Mouse (Mus musculus) C2C12 (cell line): ENCODE measurements around the gene Rnf149. TPM values are rescaled to one million over a fixed set of nuclear protein-coding genes. Genes with fewer than 3 reads are reported as not detected.

Experiments
- H3K27me3 ChIP-seq: one replicate; pipeline ENCODE4 v1.6.1; 2011; ENCODE audit not compliant: control insufficient read depth, insufficient read depth, insufficient read length
- H3K36me3 ChIP-seq: one replicate; pipeline ENCODE4 v1.6.1; 2011; ENCODE audit not compliant: control insufficient read depth, insufficient read depth
- H3K4me3 ChIP-seq: one replicate; pipeline ENCODE4 v1.5.1; 2011; ENCODE audit warnings: mild to moderate bottlenecking, control low read depth; ENCODE audit not compliant: poor library complexity, insufficient read depth, severe bottlenecking
- H3K79me2 ChIP-seq: one replicate; pipeline ENCODE4 v1.6.1; 2011; ENCODE audit not compliant: control insufficient read depth, insufficient read depth
- H3K79me3 ChIP-seq: one replicate; pipeline ENCODE4 v1.6.1; 2011; ENCODE audit warnings: low read depth, control low read depth
- H3ac ChIP-seq: one replicate; pipeline ENCODE3; 2011; ENCODE audit warnings: low read depth; ENCODE audit not compliant: control insufficient read depth, insufficient read length
- CEBPB ChIP-seq: IDR thresholded peaks from one replicate; pipeline ENCODE4 v1.6.1; 2011; ENCODE audit warnings: low read depth, mild to moderate bottlenecking, control low read depth, moderate library complexity
- CTCF ChIP-seq: IDR thresholded peaks from one replicate; pipeline ENCODE4 v1.5.1; 2011; ENCODE audit not compliant: control insufficient read depth, insufficient read depth, insufficient read length
- FOSL1 ChIP-seq: IDR thresholded peaks from one replicate; pipeline ENCODE4 v1.8.0; 2011; ENCODE audit warnings: mild to moderate bottlenecking, low read length; ENCODE audit not compliant: poor library complexity, insufficient read depth, severe bottlenecking
- MAX ChIP-seq: IDR thresholded peaks from one replicate; pipeline ENCODE4 v1.6.1; 2011; ENCODE audit warnings: mild to moderate bottlenecking, control low read depth
- MYOD1 ChIP-seq: IDR thresholded peaks from one replicate; pipeline ENCODE4 v1.6.1; 2011; ENCODE audit warnings: low read depth; ENCODE audit not compliant: control insufficient read depth, insufficient read length
- MYOG ChIP-seq: IDR thresholded peaks from one replicate; pipeline ENCODE4 v1.6.1; 2011; ENCODE audit not compliant: control insufficient read depth, insufficient read length; ENCODE audit errors: extremely low read depth
- USF1 ChIP-seq: IDR thresholded peaks from one replicate; pipeline ENCODE4 v1.6.1; 2011; ENCODE audit warnings: low read depth, mild to moderate bottlenecking, control low read depth, moderate library complexity
- polyA plus RNA-seq: library from polyadenylated mRNA; unstranded; fragments of >200 nt; fragmentation: generic; extraction: Trizol; gene quantifications from one replicate; pipeline ENCODE4 v1.2.1, GENCODE M21; 2012; ENCODE audit warnings: missing spikeins

Gene Rnf149
- polyA plus RNA-seq, 1 experiment, result 23.0 TPM

- H3K79me3 ChIP-seq, result peaks cover 76% of the 10 kb centered on the region
- H3K4me3 ChIP-seq, result no peak overlapping the region
- H3ac ChIP-seq, result no peak overlapping the region
- no peaks in the 10 kb centered on the region for H3K27me3 ChIP-seq
- TF ChIP-seq CTCF (no peak), FOSL1 (no peak), USF1 (no peak), CEBPB (no peak), MYOG (no peak), MYOD1 (no peak), MAX (no peak)
- no peaks in the 10 kb centered on the region for H3K36me3 ChIP-seq
- peaks cover 100% of the 10 kb centered on the region for H3K79me2 ChIP-seq
Measured at GRCm38 (mm10) chr1:39571653-39572052, 5.6 kb downstream of the Rnf149 start.

- peaks cover 90% of the 10 kb centered on the region for H3K79me2 ChIP-seq
- peaks cover 8% of the 10 kb centered on the region for H3K36me3 ChIP-seq
- H3K27me3 ChIP-seq, result no peaks in the 10 kb centered on the region
- H3K79me3 ChIP-seq, result peaks cover 59% of the 10 kb centered on the region
- no peak overlapping the region for H3ac ChIP-seq
- H3K4me3 ChIP-seq, result no peak overlapping the region
- no peak for TF ChIP-seq MYOD1
- no peak for TF ChIP-seq MYOG
- TF ChIP-seq CTCF, result no peak
- no peak for TF ChIP-seq FOSL1
- no peak for TF ChIP-seq USF1
- TF ChIP-seq MAX, result no peak
Measured at GRCm38 (mm10) chr1:39568079-39568478, 9.1 kb downstream of the Rnf149 start.

- Histone ChIP-seq H3K4me3 (no peak overlapping the region), H3K79me2 (peaks cover 55% of the 10 kb centered on the region), H3K36me3 (peaks cover 34% of the 10 kb centered on the region), H3K27me3 (no peaks in the 10 kb centered on the region), H3ac (no peak overlapping the region), H3K79me3 (peaks cover 35% of the 10 kb centered on the region)
- TF ChIP-seq CTCF (no peak), MAX (no peak), USF1 (no peak), MYOG (no peak), MYOD1 (no peak), FOSL1 (no peak), CEBPB (no peak)
Measured at GRCm38 (mm10) chr1:39564603-39565002, 12.6 kb downstream of the Rnf149 start.

DNA sequence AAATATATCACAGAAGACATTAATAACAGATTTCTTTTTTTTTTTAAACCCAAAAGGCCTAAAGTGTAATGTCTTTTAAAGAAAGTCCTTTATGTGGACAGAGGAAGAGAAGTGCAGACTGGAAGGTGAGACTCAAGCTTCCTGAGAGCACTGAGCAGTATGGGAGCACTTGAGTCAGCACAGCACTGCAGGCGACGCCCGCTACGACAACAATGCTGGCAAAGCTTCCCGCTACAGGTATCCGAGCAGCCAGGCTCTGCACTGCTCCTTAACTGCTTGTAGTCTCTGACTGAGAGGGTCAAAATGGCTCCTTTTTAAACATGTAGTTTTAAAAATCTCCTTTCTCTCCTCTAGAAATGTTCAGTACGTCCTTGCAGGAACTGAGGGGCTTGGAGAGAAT is 14.0 kb downstream of the Rnf149 start:
- Histone ChIP-seq H3K79me2 (peaks cover 41% of the 10 kb centered on the region), H3ac (no peak overlapping the region)
- TF ChIP-seq MAX, result no peak
- no peak for TF ChIP-seq MYOD1
- no peak for TF ChIP-seq MYOG
- no peak for TF ChIP-seq USF1
- no peak for TF ChIP-seq CEBPB
- TF ChIP-seq CTCF, result no peak
- no peak for TF ChIP-seq FOSL1

GRCm38 (mm10) chr1:39561920-39562319 is 15.3 kb downstream of the Rnf149 start:
- no peak for TF ChIP-seq CTCF
- no peak for TF ChIP-seq USF1
- TF ChIP-seq CEBPB, result no peak
- no peak for TF ChIP-seq MAX
- TF ChIP-seq FOSL1, result no peak
- TF ChIP-seq MYOD1, result no peak
- TF ChIP-seq MYOG, result no peak
- H3ac ChIP-seq, result no peak overlapping the region
- peaks cover 29% of the 10 kb centered on the region for H3K79me2 ChIP-seq
- H3K79me3 ChIP-seq, result peaks cover 19% of the 10 kb centered on the region
- H3K4me3 ChIP-seq, result no peak overlapping the region
- H3K36me3 ChIP-seq, result peaks cover 44% of the 10 kb centered on the region
- no peaks in the 10 kb centered on the region for H3K27me3 ChIP-seq

More for the DNA sequence above, 14.0 kb downstream of the Rnf149 start:
- H3K79me3 ChIP-seq, result peaks cover 21% of the 10 kb centered on the region
- peaks cover 34% of the 10 kb centered on the region for H3K36me3 ChIP-seq
- no peak overlapping the region for H3K4me3 ChIP-seq
- no peaks in the 10 kb centered on the region for H3K27me3 ChIP-seq

GRCm38 (mm10) chr1:39559009-39559408 is 18.2 kb downstream of the Rnf149 start:
- Histone ChIP-seq H3K79me2 (no peaks in the 10 kb centered on the region), H3K79me3 (peaks cover 5% of the 10 kb centered on the region), H3K27me3 (no peaks in the 10 kb centered on the region), H3K4me3 (no peak overlapping the region), H3ac (no peak overlapping the region), H3K36me3 (peaks cover 59% of the 10 kb centered on the region)
- TF ChIP-seq CEBPB (no peak), CTCF (no peak), USF1 (no peak), MAX (no peak), MYOD1 (no peak)
